Mouse (Mus musculus) heart, postnatal 0 days (tissue): ENCODE measurements at regions not wholly inside any gene's neighbourhood (a gene's known extent, or its start where the extent isn't known, plus 50 kb on each side); places are given as distances from the start of the nearest gene placed in this dataset.

Experiments used
- CTCF ChIP-seq: IDR thresholded peaks from 2 replicates; pipeline ENCODE4 v1.5.1; 2016; ENCODE audit warnings: antibody characterized with exemption, control low read depth, low read depth
- EP300 ChIP-seq: IDR thresholded peaks from 2 replicates; pipeline ENCODE4 v1.6.1; 2016; ENCODE audit warnings: antibody characterized with exemption, low read depth

- no peak for TF ChIP-seq EP300
- no peak for TF ChIP-seq CTCF
These were observed 73.1 kb upstream of the Zbtb40 start for GRCm38 (mm10) chr4:137121684-137122083.
